Mouse (Mus musculus) liver, adult 2 months (tissue): Measurements from ENCODE around the gene Washc1. TPM values are rescaled to one million over a fixed set of nuclear protein-coding genes. Genes with fewer than 3 reads are reported as not detected.

Experiments
- DNase-seq: peaks from one replicate; pipeline ENCODE4 v3.0.0-alpha.2; 2011; ENCODE audit warnings: low read depth, low spot score; ENCODE audit errors: extremely low read depth
- H3K27ac ChIP-seq: fragments of 200-500 bp; replicated peaks from 2 replicates; pipeline ENCODE4 v1.5.1; 2012; ENCODE audit warnings: low read depth, mild to moderate bottlenecking, control low read depth, inconsistent platforms, low read length; ENCODE audit not compliant: insufficient read depth
- H3K27me3 ChIP-seq: fragments of 200-500 bp; 2 replicates; pipeline ENCODE4 v1.6.1; 2012; ENCODE audit warnings: mild to moderate bottlenecking, moderate library complexity, low read length, inconsistent platforms; ENCODE audit not compliant: control insufficient read depth, insufficient read depth
- H3K36me3 ChIP-seq: fragments of 200-500 bp; 2 replicates; pipeline ENCODE4 v1.6.1; 2012; ENCODE audit warnings: low read length, inconsistent platforms; ENCODE audit not compliant: control insufficient read depth, insufficient read depth
- H3K4me1 ChIP-seq: fragments of 200-500 bp; 2 replicates; pipeline ENCODE4 v1.6.1; 2011; ENCODE audit warnings: low read length; ENCODE audit not compliant: control insufficient read depth, insufficient read depth
- H3K4me3 ChIP-seq: fragments of 200-500 bp; 2 replicates; pipeline ENCODE4 v1.5.1; 2011; ENCODE audit warnings: low read depth, mild to moderate bottlenecking, control low read depth, low read length, moderate library complexity; ENCODE audit not compliant: insufficient read depth
- H3K79me2 ChIP-seq: fragments of 200-500 bp; 2 replicates; pipeline ENCODE4 v1.6.1; 2012; ENCODE audit warnings: inconsistent platforms, mild to moderate bottlenecking, low read length, moderate library complexity; ENCODE audit not compliant: control insufficient read depth, insufficient read depth
- H3K9ac ChIP-seq: fragments of 200-500 bp; 2 replicates; pipeline ENCODE4 v1.6.1; 2012; ENCODE audit warnings: low read depth, mild to moderate bottlenecking, control low read depth, inconsistent platforms, low read length
- CTCF ChIP-seq: fragments of 200-500 bp; IDR thresholded peaks from 2 replicates; pipeline ENCODE4 v1.5.1; 2011; ENCODE audit warnings: low read depth, low read length, control low read depth
- POLR2A ChIP-seq: fragments of 200-500 bp; IDR thresholded peaks from 2 replicates; pipeline ENCODE4 v1.6.1; 2011; ENCODE audit warnings: low read length, control low read depth; ENCODE audit not compliant: insufficient read depth; ENCODE audit errors: extremely low read depth
- WGBS: fragments of 180-500 bp; shearing (Covaris S2); methylation state at CpG from one replicate; pipeline ENCODE4 v1.1.7; 2018; 5-methylcytosine and 5-hydroxymethylcytosine counted together
- polyA plus RNA-seq: library from polyadenylated mRNA; depleted of rRNA; stranded (reverse); fragments of >200 nt; gene quantifications from 2 replicates; pipeline ENCODE4 v1.2.3, GENCODE M21; 2012
- total RNA-seq: library from RNA; depleted of rRNA; stranded (reverse); fragments of >200 nt; gene quantifications from 2 replicates; pipeline ENCODE4 v1.2.3, GENCODE M21; 2014

The Washc1 gene
- total and polyA plus RNA-seq, 2 experiments, result 10.1 to 24.9 TPM

DNA sequence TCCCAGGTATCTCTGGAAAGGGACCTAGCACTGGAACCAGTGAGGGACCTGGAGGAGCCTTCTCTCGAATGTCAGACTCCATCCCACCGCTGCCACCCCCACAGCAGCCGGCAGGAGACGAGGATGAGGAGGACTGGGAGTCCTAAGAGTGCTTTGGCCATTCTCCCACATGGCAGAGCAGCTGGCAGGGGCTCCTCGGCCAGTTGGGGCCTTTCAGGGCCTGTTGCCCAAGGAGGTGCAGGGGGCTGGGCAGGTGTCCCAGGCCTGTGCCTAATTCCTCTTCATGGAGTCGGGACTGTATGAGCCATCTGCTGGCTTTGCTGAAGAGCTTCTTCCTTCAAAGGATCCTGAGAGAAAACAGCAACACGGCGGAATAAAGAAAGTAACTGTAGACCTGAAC lies 7.6 kb downstream of the Washc1 start:
- no peak for DNase-seq
- 88% methylated on average over 8 of the region's 8 CpGs for WGBS
- peaks cover 18% of the 10 kb centered on the region for H3K36me3 ChIP-seq

DNA sequence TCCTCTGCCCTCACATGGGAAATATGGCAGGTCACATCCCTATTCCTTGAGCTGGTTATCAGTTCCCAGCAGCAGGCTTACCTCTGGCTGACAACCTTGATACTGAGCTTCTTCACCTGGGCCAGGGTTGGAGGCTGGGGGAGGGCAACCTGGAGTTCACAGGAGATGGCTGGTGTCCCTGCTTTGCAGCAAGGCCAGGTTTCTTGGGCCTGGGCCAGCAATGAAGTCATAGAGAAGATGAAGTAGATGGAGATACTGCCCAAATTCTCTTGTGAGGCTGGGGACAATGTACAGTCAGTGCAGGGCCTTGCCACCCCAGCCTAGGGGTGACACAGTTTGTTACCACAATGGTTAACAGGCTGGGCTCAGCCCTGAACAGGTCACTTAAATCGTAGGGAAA lies 9.4 kb downstream of the Washc1 start:
- DNase-seq, result peak; percentile 12
- 43% methylated on average over 1 of the region's 1 CpGs for WGBS

More for the DNA sequence above, 7.6 kb downstream of the Washc1 start:
- TF ChIP-seq POLR2A (no peak), CTCF (no peak)
- Histone ChIP-seq H3K4me3 (no peak overlapping the region), H3K27ac (no peak overlapping the region), H3K9ac (no peak overlapping the region), H3K79me2 (no peaks in the 10 kb centered on the region), H3K27me3 (no peaks in the 10 kb centered on the region), H3K4me1 (no peaks in the 10 kb centered on the region)

GRCm38 (mm10) chr17:66123066-66123815 lies 11.9 kb downstream of the Washc1 start, which contains the start of gene Ddx11:
Ddx11 (plus strand) TSS chr17:66123520.
- H3K79me2 ChIP-seq, result no peaks in the 10 kb centered on the region; the same call in 1 of the 2 replicates
- DNase-seq, result peak; percentile 77
- H3K27me3 ChIP-seq, result no peaks in the 10 kb centered on the region
- peak within 1 kb of the TSS; percentile 89 for H3K4me3 ChIP-seq
- H3K9ac ChIP-seq, result peak within 1 kb of the TSS; percentile 84
- peak within 1 kb of the TSS; percentile 89 for H3K27ac ChIP-seq
- TF ChIP-seq POLR2A (peak; percentile 67; the same call in 1 of the 2 replicates), CTCF (no peak)
- peaks cover 3% of the 10 kb centered on the region; the same call in 1 of the 2 replicates for H3K4me1 ChIP-seq
- H3K36me3 ChIP-seq, result peaks cover 3% of the 10 kb centered on the region; the same call in 1 of the 2 replicates
- 5% methylated on average over 45 of the region's 45 CpGs for WGBS

More for the DNA sequence above, 9.4 kb downstream of the Washc1 start:
- Histone ChIP-seq H3K4me3 (no peak overlapping the region), H3K4me1 (peaks cover 3% of the 10 kb centered on the region; the same call in 1 of the 2 replicates), H3K27ac (no peak overlapping the region), H3K9ac (no peak overlapping the region), H3K79me2 (no peaks in the 10 kb centered on the region; the same call in 1 of the 2 replicates), H3K36me3 (peaks cover 13% of the 10 kb centered on the region), H3K27me3 (no peaks in the 10 kb centered on the region)
- TF ChIP-seq CTCF (no peak), POLR2A (no peak)

DNA sequence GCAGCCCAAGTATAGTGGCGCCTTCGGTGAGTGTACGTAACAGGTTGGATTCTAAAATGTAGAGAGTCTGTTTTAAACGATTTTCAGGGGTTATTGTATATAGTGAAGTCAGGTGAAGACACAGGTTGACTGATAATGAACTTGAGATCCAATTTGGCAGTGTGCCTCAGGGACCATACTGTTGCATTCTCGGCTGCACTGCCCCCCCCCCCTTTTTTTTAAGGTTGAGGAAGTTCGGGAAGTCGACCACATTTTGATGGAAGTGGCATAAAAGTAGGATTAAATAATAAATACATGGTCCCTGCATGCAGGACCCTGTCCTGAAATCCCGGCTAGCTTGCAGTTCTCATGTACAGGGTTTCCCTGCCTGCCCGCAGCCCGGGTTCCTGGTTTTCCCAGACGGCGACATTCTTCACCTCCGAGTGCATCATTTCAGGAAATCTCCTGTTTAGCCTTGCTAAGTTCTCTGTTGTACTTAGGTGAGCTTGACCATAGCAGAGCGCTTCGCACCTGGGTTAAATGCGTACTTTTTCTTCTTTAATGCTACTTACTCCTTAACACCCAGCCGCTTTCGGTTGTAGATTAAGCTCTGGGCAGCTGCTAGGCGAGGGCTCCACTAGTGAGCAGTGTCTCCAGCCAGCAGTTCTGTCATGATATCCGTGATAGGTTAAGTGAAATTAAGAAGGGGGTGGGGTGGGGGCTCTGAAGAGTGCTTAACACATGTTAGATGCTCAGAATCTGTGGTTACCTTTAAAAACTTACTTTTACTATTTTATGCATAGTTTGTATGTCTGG lies 12.7 kb downstream of the Washc1 start:
- Histone ChIP-seq H3K4me1 (peaks cover 3% of the 10 kb centered on the region; the same call in 1 of the 2 replicates), H3K27me3 (no peaks in the 10 kb centered on the region), H3K79me2 (no peaks in the 10 kb centered on the region; the same call in 1 of the 2 replicates), H3K27ac (peak overlapping the region; percentile 89; the same call in 1 of the 2 replicates), H3K9ac (peak overlapping the region; percentile 84), H3K4me3 (peak overlapping the region; percentile 89), H3K36me3 (peaks cover 4% of the 10 kb centered on the region; the same call in 1 of the 2 replicates)
- no peak for TF ChIP-seq CTCF
- no peak for TF ChIP-seq POLR2A
- DNase-seq, result peak; percentile 4
- 3% methylated on average over 20 of the region's 20 CpGs for WGBS

GRCm38 (mm10) chr17:66125211-66125610 lies 13.9 kb downstream of the Washc1 start:
- Histone ChIP-seq H3K4me1 (peaks cover 3% of the 10 kb centered on the region; the same call in 1 of the 2 replicates), H3K9ac (no peak overlapping the region), H3K27me3 (no peaks in the 10 kb centered on the region), H3K4me3 (no peak overlapping the region), H3K79me2 (no peaks in the 10 kb centered on the region; the same call in 1 of the 2 replicates), H3K27ac (no peak overlapping the region), H3K36me3 (peaks cover 9% of the 10 kb centered on the region; the same call in 1 of the 2 replicates)
- WGBS, result 94% methylated on average over 5 of the region's 5 CpGs
- no peak for DNase-seq
- no peak for TF ChIP-seq CTCF
- no peak for TF ChIP-seq POLR2A
